Mouse (Mus musculus) C3H10T1/2 (cell line): ENCODE data around the gene Zfp558. TPM values are rescaled to one million over a fixed set of nuclear protein-coding genes. Genes with fewer than 3 reads are reported as not detected.

ENCODE experiments used
- polyA plus RNA-seq, 2 experiments: library from polyadenylated mRNA; unstranded; fragments of >200 nt; fragmentation: generic; extraction: Trizol; gene quantifications; one replicate each; pipeline ENCODE4 v1.2.1; 2012; ENCODE audit warnings: missing spikeins in 2 of 2

The Zfp558 gene
- polyA plus RNA-seq, result under 1 TPM; 0.01 to 0.24 TPM

DNA sequence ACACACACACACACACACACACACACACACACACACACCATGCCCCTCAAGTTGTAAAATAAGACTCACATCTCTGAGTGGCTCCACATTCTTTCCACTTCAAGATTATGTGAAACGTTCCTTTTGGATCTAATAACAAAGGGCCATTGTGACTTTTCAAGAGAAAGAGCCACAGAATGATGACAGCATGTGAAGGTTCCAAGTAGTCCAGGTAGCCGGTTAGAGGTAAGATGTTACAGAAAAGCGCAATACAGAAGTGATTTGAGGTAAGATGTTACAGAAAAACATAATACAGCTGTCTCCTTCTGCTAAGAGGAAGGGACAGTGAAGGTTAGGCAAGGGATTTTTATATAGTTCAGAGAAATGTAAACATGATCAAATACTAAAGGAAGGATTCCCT, at the start of gene Zfp558, which contains the start of gene Mbd3l1:
Zfp558 (minus strand) TSS at position 101 of the 400 bp plus-strand sequence.
Mbd3l1 (plus strand) TSS at position 192 of the 400 bp plus-strand sequence.

GRCm38 (mm10) chr9:18430354-18430753, 47.7 kb downstream of the Zfp558 start, which contains the start of gene Mbd3l2:
Gene Mbd3l2, plus strand, starts transcription at chr9:18430654.

Other genes with a start within 250 kb of the Zfp558 start
- gene Chordc1, start 186.1 kb downstream of the Zfp558 start, polyA plus RNA-seq, result 1 to 10 TPM in 1 of 2 experiments, under 1 TPM in 1; 0.66 to 5.6 TPM
- 1 to 10 TPM in 1 of 2 experiments, under 1 TPM in 1; 0.12 to 5.3 TPM for gene Naalad2, start 75.3 kb downstream of the Zfp558 start, polyA plus RNA-seq
- not detected for gene Ubtfl1, start 73.8 kb downstream of the Zfp558 start, polyA plus RNA-seq
- not detected for gene Mbd3l2, start 47.6 kb downstream of the Zfp558 start, polyA plus RNA-seq
- gene Mbd3l1, start 91 bp upstream of the Zfp558 start, polyA plus RNA-seq, result not detected
- gene Muc16, start 196.3 kb upstream of the Zfp558 start, polyA plus RNA-seq, result not detected